Mouse (Mus musculus) CH12.LX (cell line): ENCODE data around the gene 1700057G04Rik.

Source experiments
- CTCF ChIP-seq, 2 experiments: IDR thresholded peaks in 1 of 2; conservative IDR thresholded peaks in 1 of 2; 2 replicates each; pipeline ENCODE4 v1.5.1; 2011 to 2012; ENCODE audit warnings: low read depth in 2 of 2, low read length in 2 of 2, improper control_type of control experiment in 1 of 2, inconsistent platforms in 1 of 2, mild to moderate bottlenecking in 1 of 2, moderate library complexity in 1 of 2
- EP300 ChIP-seq: IDR thresholded peaks from 2 replicates; pipeline ENCODE4 v1.6.1; 2011; ENCODE audit warnings: low read length, improper control_type of control experiment
- ETS1 ChIP-seq: conservative IDR thresholded peaks from 2 replicates; pipeline ENCODE4 v1.6.1; 2012; ENCODE audit warnings: low read depth, mild to moderate bottlenecking, inconsistent platforms, low read length, improper control_type of control experiment, moderate library complexity
- MAX ChIP-seq: IDR thresholded peaks from 2 replicates; pipeline ENCODE4 v1.6.1; 2011; ENCODE audit warnings: low read length, improper control_type of control experiment
- MAZ ChIP-seq: IDR thresholded peaks from 2 replicates; pipeline ENCODE4 v1.6.1; 2012; ENCODE audit warnings: low read depth, mild to moderate bottlenecking, inconsistent platforms, low read length, improper control_type of control experiment, moderate library complexity
- MEF2A ChIP-seq: IDR thresholded peaks from 2 replicates; pipeline ENCODE4 v1.6.1; 2014; ENCODE audit warnings: low read depth, mild to moderate bottlenecking, inconsistent platforms, low read length, improper control_type of control experiment, borderline replicate concordance
- POLR2A ChIP-seq: IDR thresholded peaks from 2 replicates; pipeline ENCODE4 v1.6.1; 2011; ENCODE audit warnings: low read depth, mild to moderate bottlenecking, improper control_type of control experiment, low read length
- SMC3 ChIP-seq: IDR thresholded peaks from 2 replicates; pipeline ENCODE4 v1.6.1; 2011; ENCODE audit warnings: low read depth, low read length, improper control_type of control experiment
- UBTF ChIP-seq: IDR thresholded peaks from 2 replicates; pipeline ENCODE4 v1.6.1; 2012; ENCODE audit warnings: low read depth, mild to moderate bottlenecking, inconsistent platforms, low read length, improper control_type of control experiment, moderate library complexity
- USF1 ChIP-seq: IDR thresholded peaks from 2 replicates; pipeline ENCODE4 v1.6.1; 2014; ENCODE audit warnings: low read depth, mild to moderate bottlenecking, inconsistent platforms, low read length, improper control_type of control experiment

DNA sequence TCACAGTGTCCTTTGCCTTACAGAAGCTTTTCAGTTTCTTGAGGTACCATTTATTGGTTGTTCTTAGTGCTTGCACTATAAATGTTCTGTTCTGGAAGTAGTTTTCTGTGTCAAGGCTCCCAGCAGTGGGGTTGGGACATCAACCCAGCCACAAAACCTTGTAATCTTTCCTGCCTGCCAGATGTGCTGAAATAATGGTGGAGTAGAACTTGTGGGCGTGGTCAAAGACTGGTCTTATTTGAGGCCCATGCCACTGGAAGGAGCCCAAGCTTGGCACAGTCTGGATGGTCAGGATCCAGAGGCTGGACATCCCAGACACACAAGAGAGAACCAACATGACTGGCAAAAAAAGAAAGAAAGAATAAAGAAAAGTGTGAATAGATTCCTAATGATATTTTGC, 78.2 kb downstream of the 1700057G04Rik start:
- TF ChIP-seq UBTF = no peak
- no peak for TF ChIP-seq POLR2A
- no peak for TF ChIP-seq ETS1
- TF ChIP-seq CTCF (conservative IDR thresholded peaks at IDR 0.05 in 1 of 2, IDR thresholded peaks at IDR 0.05 in 1 of 2; ENCODE audit: low read depth in 2 of 2, low read length in 2 of 2) = no peak
- no peak for TF ChIP-seq SMC3
- TF ChIP-seq USF1 = no peak
- no peak for TF ChIP-seq MEF2A
- no peak for TF ChIP-seq MAX
- no peak for TF ChIP-seq EP300
- TF ChIP-seq MAZ = no peak
